Mouse (Mus musculus) olfactory bulb, adult 2 months (tissue): ENCODE measurements at regions not wholly inside any gene's neighbourhood (a gene's known extent, or its start where the extent isn't known, plus 50 kb on each side); places are given as distances from the start of the nearest gene placed in this dataset.

Source experiments
- CTCF ChIP-seq: fragments of 200-500 bp; IDR thresholded peaks from 2 replicates; pipeline ENCODE4 v1.5.1; 2012; ENCODE audit warnings: low read depth, mild to moderate bottlenecking, low read length, moderate library complexity; ENCODE audit not compliant: insufficient read depth
- POLR2A ChIP-seq: fragments of 200-500 bp; IDR thresholded peaks from 2 replicates; pipeline ENCODE4 v1.6.1; 2012; ENCODE audit warnings: mild to moderate bottlenecking, low read depth, low read length, moderate library complexity; ENCODE audit not compliant: insufficient read depth

DNA sequence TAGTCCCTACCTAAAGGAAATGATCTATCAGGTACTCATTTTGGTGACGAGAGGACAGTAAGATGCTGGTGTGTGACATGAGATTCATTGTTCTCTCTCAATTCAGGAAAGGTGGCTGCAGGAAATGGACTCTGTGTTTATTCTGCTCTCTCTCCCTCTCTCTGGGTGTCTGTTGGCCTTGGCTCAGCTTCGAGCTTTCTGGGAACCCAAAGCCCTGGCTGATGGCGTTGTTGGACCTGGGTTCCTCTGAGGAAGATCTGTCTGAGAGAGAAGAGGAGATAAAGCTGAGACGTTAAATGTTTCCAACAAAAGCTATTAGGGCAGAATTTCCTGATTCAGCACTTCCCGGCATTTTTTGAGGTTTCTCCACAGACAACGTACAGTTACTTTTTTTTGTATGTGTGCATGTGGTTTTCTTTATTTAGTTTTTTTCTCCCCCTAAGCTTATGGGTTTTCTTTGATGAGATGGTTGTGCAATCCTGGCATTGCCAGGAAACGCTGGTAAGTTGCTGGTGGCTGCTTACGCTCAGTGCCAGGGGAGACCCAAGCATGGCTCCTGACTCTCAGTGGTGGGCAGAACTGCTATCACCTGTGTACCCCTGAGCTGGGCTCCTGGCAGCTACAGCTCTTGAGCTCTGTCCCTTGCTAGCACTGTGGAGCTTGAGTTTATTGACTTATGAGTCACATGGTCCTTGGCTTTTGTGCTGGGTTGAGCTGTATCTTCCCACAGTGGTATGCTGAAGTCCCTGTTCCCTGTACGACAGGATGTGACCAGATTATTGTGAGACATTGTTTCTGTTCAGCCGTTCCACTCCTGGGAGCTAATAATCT is 249.8 kb downstream of the Gm10260 start:
- TF ChIP-seq POLR2A (no peak), CTCF (no peak)
